ENCODE assay signal across 16 mouse cellular contexts in genomic region chr17:27981451-27982069, GRCm38 (mm10).
"Had no signal": no experiment of that assay in that cellular context is flagged by ENCODE, and none has a peak within 500 bp of the region (broad histone marks: within the 10 kb centered on the region; RNA-seq: fewer than 3 reads in every experiment).

No protein-coding gene starts in this region.

- H3K4me1 ChIP-seq: midbrain, embryonic 12.5 days; neural tube, embryonic 13.5 days had no signal

- H3K27ac ChIP-seq: layer of hippocampus, adult 2 months; limb, embryonic 13.5 days; liver, embryonic 14.5 days; midbrain, embryonic 12.5 days; neural tube, embryonic 13.5 days had no signal

- H3K4me2 ChIP-seq: limb, embryonic 13.5 days; midbrain, embryonic 12.5 days; neural tube, embryonic 13.5 days had no signal

- DNase-seq: kidney, postnatal 10 days; kidney, postnatal 4 days; left cerebral cortex, postnatal 4 days; lung, adult 2 months; lung, postnatal 10 days; lung, postnatal 4 days; retina, postnatal 1 day; thymus, adult 18-20 months; thymus, postnatal 14 days had no signal

- ATAC-seq: intestine, postnatal 0 days; midbrain, embryonic 16.5 days had no signal

- H3K4me3 ChIP-seq: layer of hippocampus, adult 2 months; limb, embryonic 13.5 days; midbrain, embryonic 12.5 days; neural tube, embryonic 13.5 days had no signal

- H3K9me3 ChIP-seq: limb, embryonic 13.5 days; midbrain, embryonic 12.5 days; neural tube, embryonic 13.5 days had no signal

- H3K27me3 ChIP-seq: limb, embryonic 13.5 days; midbrain, embryonic 12.5 days; neural tube, embryonic 13.5 days had no signal

- H3K9ac ChIP-seq: limb, embryonic 13.5 days; liver, embryonic 14.5 days; midbrain, embryonic 12.5 days; neural tube, embryonic 13.5 days had no signal
